Mouse (Mus musculus) forebrain, embryonic 10.5 days (tissue): ENCODE data around the gene BC030499. TPM values are rescaled to one million over a fixed set of nuclear protein-coding genes. Genes with fewer than 3 reads are reported as not detected.
"Not testable (repeated sequence)": the region's sequence is repeated elsewhere in the genome, so short reads cannot be mapped to it uniquely, and the experiment has no call there.

Experiments
- DNase-seq: peaks from one replicate; pipeline ENCODE4 v3.0.0-alpha.2; 2017; ENCODE audit warnings: low spot score; ENCODE audit errors: extremely low spot score
- H3K27ac ChIP-seq: fragments of 300-500 bp; sonication (generic); 2 replicates; pipeline ENCODE4 v1.5.1; 2016; ENCODE audit warnings: mild to moderate bottlenecking
- H3K27me3 ChIP-seq: fragments of 300-500 bp; sonication (generic); 2 replicates; pipeline ENCODE4 v1.6.1; 2016; ENCODE audit warnings: mild to moderate bottlenecking; ENCODE audit not compliant: poor library complexity, severe bottlenecking
- H3K36me3 ChIP-seq: fragments of 300-500 bp; sonication (generic); replicated peaks from 2 replicates; pipeline ENCODE4 v1.6.1; 2016; ENCODE audit warnings: mild to moderate bottlenecking, moderate library complexity
- H3K4me1 ChIP-seq: fragments of 300-500 bp; sonication (generic); 2 replicates; pipeline ENCODE4 v1.6.1; 2016
- H3K4me3 ChIP-seq: fragments of 300-500 bp; sonication (generic); 2 replicates; pipeline ENCODE4 v1.5.1; 2016; ENCODE audit warnings: mild to moderate bottlenecking, moderate library complexity
- H3K9me3 ChIP-seq: fragments of 300-500 bp; sonication (generic); 2 replicates; pipeline ENCODE4 v1.6.1; 2016; ENCODE audit warnings: mild to moderate bottlenecking, moderate library complexity
- WGBS: fragments of 180-500 bp; shearing (Covaris S2); methylation state at CpG from one replicate; pipeline ENCODE4 v1.1.7; 2016; 5-methylcytosine and 5-hydroxymethylcytosine counted together
- polyA plus RNA-seq: library from polyadenylated mRNA; unstranded; fragments of >200 nt; fragmentation: Nextera tagmentation; extraction: Ambion mirVana; gene quantifications from 2 replicates; pipeline ENCODE4 v1.2.1, GENCODE M21; 2016

BC030499 gene
- polyA plus RNA-seq, 1 experiment from 2014 or later, result 0.52 TPM

DNA sequence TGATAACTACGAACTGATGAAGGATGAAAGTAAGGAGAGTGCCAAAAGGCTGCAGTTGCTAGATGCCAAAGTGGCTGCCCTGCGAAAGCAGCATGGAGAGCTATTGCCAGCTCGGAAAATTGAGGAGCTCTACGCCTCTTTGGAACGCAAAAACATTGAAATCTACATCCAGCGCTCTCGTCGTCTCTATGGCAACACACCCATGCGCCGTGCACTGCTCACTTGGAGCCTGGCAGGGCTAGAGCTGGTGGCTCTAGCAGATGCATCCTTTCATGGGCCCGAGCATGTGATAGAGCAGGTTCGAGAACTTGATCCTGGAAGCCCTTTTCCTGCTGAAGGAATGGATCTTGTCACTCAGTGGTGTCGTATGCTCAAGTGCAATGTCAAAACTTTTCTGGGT lies 18.7 kb upstream of the BC030499 start:
- peaks cover 99% of the 10 kb centered on the region for H3K36me3 ChIP-seq
- no peaks in the 10 kb centered on the region for H3K4me1 ChIP-seq
- H3K27ac ChIP-seq, result no peak overlapping the region
- H3K9me3 ChIP-seq, result no peaks in the 10 kb centered on the region
- WGBS, result 94% methylated on average over 13 of the region's 13 CpGs
- no peak for DNase-seq
- H3K27me3 ChIP-seq, result no peaks in the 10 kb centered on the region
- H3K4me3 ChIP-seq, result no peak overlapping the region

DNA sequence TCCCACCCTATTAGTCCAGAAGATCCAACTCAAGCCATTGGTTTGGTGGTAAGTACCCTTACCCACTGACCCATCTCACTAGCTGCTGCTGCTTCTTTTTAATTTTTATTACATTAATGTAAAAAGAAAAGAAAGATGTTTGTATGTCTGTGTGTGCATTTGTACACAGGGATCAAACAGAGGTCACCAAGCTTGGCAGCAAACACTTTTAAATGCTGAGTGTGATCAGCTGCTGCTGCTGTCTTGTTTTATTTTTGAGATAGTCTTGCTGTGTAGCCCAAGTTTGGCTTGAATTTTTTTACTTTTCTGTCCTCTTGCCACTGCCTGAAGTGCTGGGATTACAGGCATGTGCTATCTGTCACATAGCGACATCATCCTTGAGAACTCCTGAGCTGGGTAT lies 15.0 kb upstream of the BC030499 start:
- Histone ChIP-seq H3K27ac (no peak overlapping the region), H3K27me3 (no peaks in the 10 kb centered on the region), H3K4me1 (no peaks in the 10 kb centered on the region), H3K4me3 (no peak overlapping the region), H3K9me3 (no peaks in the 10 kb centered on the region), H3K36me3 (peaks cover 100% of the 10 kb centered on the region)
- 98% methylated on average over 1 of the region's 1 CpGs for WGBS
- DNase-seq, result no peak

DNA sequence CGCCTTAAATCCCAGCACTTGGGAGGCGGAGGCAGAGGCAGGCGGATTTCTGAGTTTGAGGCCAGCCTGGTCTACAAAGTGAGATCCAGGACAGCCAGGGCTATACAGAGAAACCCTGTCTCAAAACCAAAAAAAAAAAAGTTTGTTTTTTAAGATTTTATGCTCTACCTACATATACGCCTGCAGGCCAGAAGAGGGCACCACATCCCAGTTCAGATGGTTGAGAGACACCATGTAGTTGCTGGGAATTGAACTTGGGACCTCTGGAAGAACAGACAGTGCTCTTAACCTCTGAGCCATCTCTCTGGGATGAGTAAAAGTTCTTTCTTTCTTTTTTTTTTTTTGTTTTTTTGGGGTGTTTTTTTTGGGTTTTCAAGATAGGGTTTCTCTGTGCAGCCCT lies 14.5 kb upstream of the BC030499 start:
- H3K27ac ChIP-seq, H3K9me3 ChIP-seq, DNase-seq, H3K4me3 ChIP-seq, H3K27me3 ChIP-seq, H3K4me1 ChIP-seq: not testable (repeated sequence)
- H3K36me3 ChIP-seq, result peaks cover 100% of the 10 kb centered on the region
- WGBS, result 93% methylated on average over 4 of the region's 4 CpGs

DNA sequence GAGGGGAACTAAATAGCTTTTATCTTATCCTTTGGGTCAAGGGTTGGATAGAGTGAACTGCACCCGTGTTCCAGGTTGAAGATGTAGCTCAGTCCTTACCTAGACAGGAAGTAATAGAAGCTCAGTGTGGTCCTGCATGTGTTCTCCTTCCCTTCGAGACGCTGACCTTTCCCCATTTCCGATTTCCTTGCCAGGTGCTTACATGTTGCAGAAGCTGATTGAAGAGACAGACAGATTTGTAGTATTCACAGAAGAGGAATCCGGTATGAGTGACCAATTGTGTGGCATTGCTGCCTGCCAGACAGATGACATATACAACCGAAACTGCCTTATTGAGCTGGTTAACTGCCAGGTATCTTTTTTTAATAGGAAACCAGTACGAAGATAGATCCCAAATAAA lies 11.8 kb upstream of the BC030499 start:
- H3K36me3 ChIP-seq, result peaks cover 100% of the 10 kb centered on the region
- H3K9me3 ChIP-seq, result no peaks in the 10 kb centered on the region
- no peaks in the 10 kb centered on the region for H3K4me1 ChIP-seq
- DNase-seq, result no peak
- WGBS, result 96% methylated on average over 7 of the region's 7 CpGs
- H3K27me3 ChIP-seq, result no peaks in the 10 kb centered on the region
- H3K4me3 ChIP-seq, result no peak overlapping the region
- no peak overlapping the region for H3K27ac ChIP-seq

DNA sequence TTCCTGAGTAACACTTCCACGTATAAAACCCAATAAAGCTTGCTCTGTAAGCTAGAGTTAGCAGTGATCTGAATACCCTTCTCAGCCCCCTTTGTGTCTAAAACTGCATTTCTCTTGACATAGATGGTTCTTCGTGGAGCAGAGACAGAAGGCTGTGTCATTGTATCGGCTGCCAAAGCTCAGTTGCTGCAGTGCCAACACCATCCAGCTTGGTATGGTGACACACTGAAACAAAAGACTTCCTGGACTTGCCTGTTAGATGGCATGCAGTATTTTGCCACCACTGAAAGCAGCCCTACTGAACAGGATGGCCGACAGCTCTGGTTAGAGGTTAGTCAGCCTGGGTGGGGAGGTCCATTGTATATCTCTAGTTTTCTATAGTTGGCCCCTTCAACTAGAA lies 11.1 kb upstream of the BC030499 start:
- Histone ChIP-seq H3K9me3 (no peaks in the 10 kb centered on the region), H3K27me3 (no peaks in the 10 kb centered on the region), H3K4me3 (no peak overlapping the region), H3K4me1 (no peaks in the 10 kb centered on the region), H3K27ac (no peak overlapping the region), H3K36me3 (peaks cover 100% of the 10 kb centered on the region)
- 90% methylated on average over 4 of the region's 4 CpGs for WGBS
- DNase-seq, result no peak

DNA sequence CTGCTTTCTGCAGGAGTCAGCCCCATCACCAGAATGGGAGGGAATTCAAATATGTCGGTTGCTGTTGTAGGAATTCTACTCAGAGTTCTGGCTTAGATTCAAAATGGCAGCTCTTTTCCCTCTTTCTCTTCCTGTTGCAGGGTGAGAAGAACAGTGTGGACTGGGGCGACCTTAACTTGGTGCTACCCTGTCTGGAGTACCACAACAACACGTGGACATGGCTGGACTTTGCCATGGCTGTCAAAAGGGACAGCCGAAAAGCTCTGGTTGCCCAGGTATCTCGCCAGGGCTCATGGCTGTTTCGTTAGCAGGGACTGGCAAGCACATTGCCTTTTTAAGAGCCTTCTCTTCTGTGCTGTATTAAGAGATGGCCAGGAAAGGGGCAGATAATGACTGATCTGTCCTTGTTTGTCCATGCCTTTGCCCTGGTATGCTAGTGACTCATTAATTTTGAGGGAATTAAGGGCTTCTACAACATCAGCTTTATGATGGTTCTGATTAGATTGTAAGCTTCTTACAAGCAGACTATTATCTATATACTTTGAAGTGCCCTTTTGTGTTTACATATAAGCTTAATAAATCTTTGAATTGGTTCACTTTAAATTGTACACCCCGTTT lies 1.4 kb upstream of the BC030499 start:
- no peak overlapping the region for H3K4me3 ChIP-seq
- no peak for DNase-seq
- H3K4me1 ChIP-seq, result no peaks in the 10 kb centered on the region
- H3K9me3 ChIP-seq, result no peaks in the 10 kb centered on the region
- H3K27me3 ChIP-seq, result no peaks in the 10 kb centered on the region
- 93% methylated on average over 7 of the region's 7 CpGs for WGBS
- no peak overlapping the region for H3K27ac ChIP-seq
- H3K36me3 ChIP-seq, result peaks cover 96% of the 10 kb centered on the region

DNA sequence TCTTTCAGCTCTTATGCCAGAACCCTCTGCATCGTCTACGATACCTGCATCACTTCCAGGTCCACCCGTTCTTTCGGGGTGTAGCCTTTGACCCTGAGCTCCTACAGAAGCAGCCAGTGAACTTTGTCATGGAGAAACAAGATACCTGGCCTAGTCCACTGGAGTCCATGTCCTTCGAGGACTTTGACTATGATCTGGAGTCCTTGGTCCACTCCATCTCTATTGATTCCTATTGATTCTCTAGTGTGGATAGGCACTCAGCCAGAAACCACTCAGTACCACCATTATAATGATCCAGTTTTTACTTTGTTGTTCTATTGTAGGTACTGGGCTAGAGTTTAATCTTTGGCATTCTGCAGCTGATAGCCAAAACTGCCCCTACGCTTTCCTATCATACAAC lies 3.9 kb downstream of the BC030499 start:
- DNase-seq, result no peak
- H3K4me1 ChIP-seq, result no peaks in the 10 kb centered on the region
- peaks cover 48% of the 10 kb centered on the region for H3K36me3 ChIP-seq
- H3K27me3 ChIP-seq, result no peaks in the 10 kb centered on the region
- H3K9me3 ChIP-seq, result no peaks in the 10 kb centered on the region
- no peak overlapping the region for H3K27ac ChIP-seq
- no peak overlapping the region for H3K4me3 ChIP-seq
- WGBS, result 93% methylated on average over 6 of the region's 6 CpGs

DNA sequence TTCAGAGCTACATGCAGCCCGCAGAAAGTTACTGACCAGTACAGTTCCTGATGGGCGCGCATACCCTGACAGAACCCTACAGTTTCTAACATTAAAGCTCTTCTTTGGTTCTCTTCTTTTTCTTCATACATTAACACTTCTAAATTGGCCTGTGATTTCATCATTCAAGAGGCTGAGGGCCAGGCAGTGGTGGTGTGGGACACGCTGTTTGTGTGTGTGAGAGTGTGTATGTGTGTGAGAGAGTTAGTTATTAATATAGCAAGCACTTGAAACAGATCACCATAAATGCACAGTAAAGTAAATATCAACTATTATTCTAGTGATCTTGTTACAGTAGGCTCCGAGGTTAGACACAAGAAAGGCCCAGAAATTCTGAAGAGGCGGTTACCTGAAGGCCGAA lies 10.3 kb downstream of the BC030499 start:
- Histone ChIP-seq H3K27me3 (no peaks in the 10 kb centered on the region), H3K9me3 (no peaks in the 10 kb centered on the region), H3K27ac (peak overlapping the region; percentile 96), H3K4me3 (peak overlapping the region; percentile 75), H3K36me3 (peaks cover 29% of the 10 kb centered on the region), H3K4me1 (peaks cover 27% of the 10 kb centered on the region)
- no peak for DNase-seq
- WGBS, result 72% methylated on average over 7 of the region's 7 CpGs

DNA sequence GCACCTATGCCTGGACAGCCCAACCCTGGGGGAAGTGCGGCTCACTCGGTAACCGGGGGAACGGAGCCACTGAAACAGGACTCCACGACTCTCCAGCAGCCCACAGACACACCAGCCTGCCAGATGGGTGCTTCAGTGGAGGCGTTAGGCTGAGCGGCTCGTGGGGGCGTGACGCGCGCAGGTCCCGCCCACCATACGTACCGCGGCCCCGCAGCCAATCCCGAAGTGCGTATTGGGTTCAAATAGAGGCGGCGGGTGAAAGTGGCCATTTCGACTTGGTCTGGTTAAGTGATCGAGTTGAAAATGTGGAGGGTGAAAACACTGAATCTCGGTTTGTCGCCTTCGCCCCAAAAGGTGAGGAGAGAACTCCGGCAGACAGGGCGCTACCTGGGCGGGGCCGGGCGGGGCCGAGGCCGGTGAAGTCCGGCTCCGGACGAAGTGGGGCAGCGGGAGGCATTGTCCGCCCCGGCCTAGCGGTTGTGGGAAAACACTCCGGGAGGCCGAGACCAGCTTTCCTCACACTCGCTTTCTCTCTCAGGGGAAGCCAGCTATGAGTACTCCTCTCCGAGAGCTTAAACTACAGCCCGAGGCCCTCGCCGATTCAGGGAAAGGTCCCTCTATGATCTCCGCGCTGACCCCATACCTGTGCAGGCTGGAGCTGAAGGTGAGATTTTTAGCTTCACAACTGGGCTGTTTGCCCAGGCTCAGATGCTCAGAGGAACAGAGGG lies 10.9 kb downstream of the BC030499 start, which contains the start of gene Spag5:
Gene Spag5, plus strand, starts transcription at position 173 of the 728 bp plus-strand sequence.
- H3K4me3 ChIP-seq, result peak within 1 kb of the TSS; percentile 75
- peaks cover 32% of the 10 kb centered on the region for H3K4me1 ChIP-seq
- peak; percentile 91 for DNase-seq
- WGBS, result under 1% methylated on average over 49 of the region's 49 CpGs
- H3K27ac ChIP-seq, result peak within 1 kb of the TSS; percentile 96
- no peaks in the 10 kb centered on the region for H3K9me3 ChIP-seq
- peaks cover 35% of the 10 kb centered on the region for H3K36me3 ChIP-seq
- H3K27me3 ChIP-seq, result no peaks in the 10 kb centered on the region

DNA sequence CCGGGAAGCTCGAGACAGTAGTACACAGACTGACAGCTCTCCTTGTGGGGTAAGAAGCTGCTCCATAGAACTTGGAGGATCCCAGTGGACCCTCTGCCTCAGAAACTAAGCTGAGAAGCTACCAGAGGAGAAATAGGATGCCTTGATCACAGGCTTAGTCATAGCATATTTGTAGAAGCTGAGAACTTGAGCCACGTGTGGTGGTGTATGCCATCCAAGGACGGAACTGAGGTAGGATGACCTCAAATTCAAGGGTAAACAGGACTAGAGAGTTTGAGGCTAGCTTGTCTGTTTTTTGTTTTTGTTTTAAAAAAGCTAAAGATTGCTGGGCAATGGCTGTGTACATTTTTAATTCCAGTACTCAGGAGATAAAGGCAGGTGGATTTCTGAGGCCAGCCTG lies 14.6 kb downstream of the BC030499 start:
- Histone ChIP-seq H3K27me3 (no peaks in the 10 kb centered on the region), H3K4me1 (peaks cover 36% of the 10 kb centered on the region), H3K4me3 (peak overlapping the region; percentile 5; the same call in 1 of the 2 replicates), H3K9me3 (no peaks in the 10 kb centered on the region), H3K27ac (no peak overlapping the region), H3K36me3 (peaks cover 73% of the 10 kb centered on the region)
- WGBS, result 94% methylated on average over 4 of the region's 4 CpGs
- no peak for DNase-seq

DNA sequence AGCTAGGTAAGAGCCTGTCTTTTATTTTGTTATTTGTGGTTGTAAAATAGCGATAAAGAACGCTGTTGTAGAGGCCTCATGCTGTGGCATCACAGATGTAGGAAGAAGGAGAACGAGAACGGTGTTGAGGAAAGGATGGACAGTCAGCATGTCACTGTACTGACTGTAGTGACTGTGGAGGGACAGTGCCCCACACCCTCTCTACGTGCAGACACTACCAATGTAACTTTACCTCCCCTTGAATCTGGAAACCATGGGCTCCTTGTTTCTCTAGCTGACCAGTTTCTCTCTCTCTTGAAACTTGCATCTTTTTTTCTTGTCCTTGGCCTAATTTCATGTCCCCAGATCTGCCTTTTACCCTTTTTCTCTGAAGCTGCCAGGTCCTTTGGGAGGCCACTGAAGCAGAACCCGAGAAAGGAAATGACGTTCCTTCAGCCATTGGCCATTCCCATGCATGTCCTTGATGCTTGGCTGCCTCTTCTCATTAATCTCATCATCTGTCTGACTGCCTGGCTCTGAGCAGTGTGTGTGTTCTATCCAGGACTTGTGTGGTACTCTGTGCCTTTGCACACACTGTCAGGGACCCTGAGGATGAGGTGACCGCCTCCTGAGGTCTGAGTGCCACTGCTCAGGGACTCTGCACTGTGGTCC lies 20.3 kb downstream of the BC030499 start:
- no peak for DNase-seq
- Histone ChIP-seq H3K4me3 (no peak overlapping the region), H3K27me3 (no peaks in the 10 kb centered on the region), H3K4me1 (peaks cover 8% of the 10 kb centered on the region), H3K9me3 (no peaks in the 10 kb centered on the region), H3K27ac (no peak overlapping the region), H3K36me3 (peaks cover 98% of the 10 kb centered on the region)
- 92% methylated on average over 8 of the region's 8 CpGs for WGBS

DNA sequence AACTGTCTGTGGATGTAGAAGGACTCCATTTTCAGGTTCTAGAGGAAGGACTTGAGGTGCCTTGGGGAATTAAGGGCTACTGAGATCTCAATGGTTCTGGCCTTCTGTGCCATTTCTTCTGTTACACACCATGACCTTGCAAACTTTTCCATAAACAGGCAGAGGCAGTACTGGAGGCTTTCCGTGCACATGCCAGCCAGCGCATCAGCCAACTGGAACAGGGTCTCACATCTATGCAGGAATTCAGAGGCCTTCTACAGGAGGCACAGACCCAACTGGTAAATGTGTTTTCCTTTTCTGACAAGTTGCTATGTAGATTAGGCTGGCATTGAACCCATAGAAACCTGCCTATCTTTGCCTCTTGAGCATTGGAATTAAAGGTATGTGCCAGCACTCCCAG lies 23.0 kb downstream of the BC030499 start:
- Histone ChIP-seq H3K4me3 (no peak overlapping the region), H3K27ac (no peak overlapping the region), H3K9me3 (no peaks in the 10 kb centered on the region), H3K4me1 (no peaks in the 10 kb centered on the region), H3K36me3 (peaks cover 98% of the 10 kb centered on the region), H3K27me3 (no peaks in the 10 kb centered on the region)
- DNase-seq, result no peak
- 96% methylated on average over 2 of the region's 2 CpGs for WGBS

DNA sequence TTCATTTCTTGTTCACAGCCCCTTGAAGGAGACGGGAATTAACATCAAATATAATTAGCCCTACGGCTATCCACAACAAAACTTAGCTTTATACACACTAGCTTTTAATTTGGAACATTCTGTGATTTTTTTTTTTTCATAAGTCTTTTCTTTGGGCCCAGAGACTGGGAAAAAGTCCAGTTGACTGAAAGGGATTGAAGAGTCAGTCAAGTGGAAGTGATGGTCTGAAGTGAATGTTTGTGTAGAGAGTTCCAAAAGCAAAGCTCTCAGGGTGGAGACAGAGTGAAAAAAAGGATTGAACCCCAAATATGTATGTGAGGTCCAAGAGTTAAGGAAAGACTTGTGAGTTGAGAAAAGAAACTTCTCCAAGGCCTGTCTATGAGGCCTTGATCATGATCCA lies 27.8 kb downstream of the BC030499 start:
- no peak overlapping the region for H3K4me3 ChIP-seq
- H3K9me3 ChIP-seq, result no peaks in the 10 kb centered on the region
- WGBS, result 90% methylated on average over 2 of the region's 2 CpGs
- no peaks in the 10 kb centered on the region for H3K27me3 ChIP-seq
- peaks cover 16% of the 10 kb centered on the region for H3K4me1 ChIP-seq
- no peak for DNase-seq
- peaks cover 98% of the 10 kb centered on the region for H3K36me3 ChIP-seq
- H3K27ac ChIP-seq, result no peak overlapping the region
